Mouse (Mus musculus) frontal cortex, postnatal 14 days (tissue): ENCODE results near the gene Olfr601.
"Not testable (repeated sequence)": the region's sequence is repeated elsewhere in the genome, so short reads cannot be mapped to it uniquely, and the experiment has no call there.

Experiments used
- DNase-seq, 2 experiments: peaks; one replicate each; pipeline ENCODE4 v3.0.0; 2022; ENCODE audit warnings: low spot score in 2 of 2

Olfr601 gene

DNA sequence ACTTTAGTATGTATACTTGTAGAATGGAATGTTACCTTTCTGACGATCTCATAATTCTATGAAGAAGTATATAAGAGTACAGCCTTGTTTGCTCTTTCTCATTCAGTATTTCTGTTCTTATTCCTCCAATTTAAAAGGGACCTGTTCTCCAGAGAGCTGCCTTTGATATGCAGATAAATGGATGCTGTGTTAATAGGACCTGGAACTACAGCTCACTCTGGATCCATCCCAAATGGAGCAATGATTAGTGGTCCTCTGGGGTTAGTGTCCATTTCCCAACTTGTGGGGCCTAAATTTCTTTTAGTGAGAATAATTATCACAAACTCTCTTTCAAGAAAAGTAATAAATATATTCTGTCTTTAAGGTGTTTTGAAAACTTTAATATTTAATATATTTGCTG, at the start of gene Olfr601:
TSS of gene Olfr601 (minus strand) at position 101 of the 400 bp plus-strand sequence.
- no peak for DNase-seq

DNA sequence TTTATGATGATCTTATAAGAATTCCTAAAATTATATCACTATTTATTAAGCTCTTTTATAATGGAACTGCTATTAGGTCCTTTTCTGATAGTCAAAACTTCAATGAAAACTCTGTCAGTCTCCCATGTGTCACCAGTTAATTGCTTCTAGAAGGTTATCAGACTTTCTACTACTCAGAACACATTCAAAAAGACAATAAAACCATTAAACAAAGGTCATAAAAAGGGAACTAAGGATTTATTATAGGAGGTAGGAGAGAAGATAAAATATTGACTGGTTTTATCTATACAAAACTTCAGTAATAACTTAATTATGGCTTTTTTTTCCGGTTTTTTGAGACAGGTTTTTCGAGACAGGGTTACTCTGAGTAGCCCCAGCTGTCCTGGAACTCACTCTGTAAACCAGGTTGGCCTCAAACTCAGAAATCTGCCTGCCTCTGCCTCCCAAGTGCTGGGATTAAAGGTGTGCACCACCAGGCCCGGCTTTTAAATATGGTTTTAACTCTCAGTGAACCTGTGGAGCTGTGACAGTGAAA, 44.1 kb upstream of the Olfr601 start:
- not testable (repeated sequence) for DNase-seq

DNA sequence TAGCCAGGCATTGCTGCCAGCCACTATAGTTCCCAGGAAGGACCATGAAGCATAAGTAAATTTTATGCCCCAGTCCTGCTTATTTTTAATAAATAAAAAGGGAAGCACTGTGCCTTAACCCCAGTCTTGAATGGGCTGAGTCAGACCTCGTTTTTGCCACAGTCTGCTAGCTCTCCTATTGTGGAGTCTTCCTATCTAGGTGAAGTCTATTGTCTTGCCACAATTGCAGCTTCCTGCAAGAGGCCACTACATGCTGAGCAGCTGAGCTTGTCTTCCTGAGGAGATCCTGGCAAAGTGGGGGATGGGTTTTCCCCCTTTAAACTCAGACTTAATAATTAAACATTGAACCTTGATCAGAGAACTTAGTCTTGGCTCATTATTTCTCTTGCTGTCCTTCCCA, 36.5 kb upstream of the Olfr601 start:
- DNase-seq: no peak

DNA sequence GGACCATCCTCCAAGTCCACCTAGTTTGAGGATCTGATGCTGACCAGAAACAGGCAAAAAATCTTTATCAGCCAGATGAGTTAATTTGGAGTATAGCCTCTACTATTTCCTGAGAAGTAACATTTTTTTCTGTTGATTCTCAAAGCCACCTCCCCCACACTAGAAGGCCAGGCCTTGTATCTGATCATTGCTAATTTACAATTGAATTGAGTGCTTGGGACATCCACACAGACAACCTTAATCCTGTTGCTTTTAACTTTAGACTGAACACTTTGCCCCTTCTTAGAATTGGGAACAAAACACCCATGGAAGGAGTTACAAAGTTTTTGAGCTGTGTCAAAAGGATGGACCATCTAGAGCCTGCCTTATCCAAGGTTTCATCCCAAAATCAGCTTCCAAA, 35.3 kb upstream of the Olfr601 start:
- no peak for DNase-seq

DNA sequence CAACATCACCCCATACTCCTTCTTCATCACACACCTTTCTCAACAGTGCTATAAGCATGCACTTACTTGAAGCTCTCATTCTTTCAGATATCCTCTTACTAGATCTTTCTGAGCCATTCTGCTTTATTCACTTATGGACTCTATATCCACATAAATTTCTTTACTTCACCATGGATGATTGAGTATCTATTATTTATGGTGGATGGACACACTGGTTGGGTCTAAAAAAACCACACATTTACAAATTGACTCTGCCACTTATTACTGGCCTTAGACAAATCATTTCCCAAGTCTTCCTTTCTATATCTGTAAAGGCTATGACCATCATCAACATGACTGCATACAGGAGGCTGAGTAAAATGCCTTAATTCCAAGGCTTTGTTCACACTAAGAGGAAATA, 23.6 kb upstream of the Olfr601 start, which contains the start of gene Olfr603:
TSS of gene Olfr603 (minus strand) at position 101 of the 400 bp plus-strand sequence.
- DNase-seq: no peak

DNA sequence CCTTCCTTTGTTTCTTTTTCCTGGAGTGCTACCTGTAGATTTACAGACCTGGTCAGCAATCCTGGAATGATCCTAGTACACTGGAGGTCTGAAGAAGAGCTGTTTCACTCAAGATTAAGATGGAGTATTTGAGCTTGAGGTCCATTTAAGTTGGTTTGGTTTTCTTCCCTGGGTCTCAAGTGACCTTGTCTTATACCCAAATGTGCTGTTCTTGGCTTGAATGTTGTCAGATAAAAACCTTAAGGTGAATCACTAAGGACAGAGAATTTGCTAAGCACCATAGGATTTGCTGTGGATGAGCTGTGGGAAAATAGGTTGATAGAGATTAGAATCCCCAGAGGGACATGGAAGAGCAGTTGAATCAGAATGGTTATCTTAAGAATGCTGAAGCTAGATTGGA, 12.9 kb downstream of the Olfr601 start, which contains the start of gene Olfr600:
TSS of gene Olfr600 (minus strand) at position 101 of the 400 bp plus-strand sequence.
- no peak for DNase-seq

DNA sequence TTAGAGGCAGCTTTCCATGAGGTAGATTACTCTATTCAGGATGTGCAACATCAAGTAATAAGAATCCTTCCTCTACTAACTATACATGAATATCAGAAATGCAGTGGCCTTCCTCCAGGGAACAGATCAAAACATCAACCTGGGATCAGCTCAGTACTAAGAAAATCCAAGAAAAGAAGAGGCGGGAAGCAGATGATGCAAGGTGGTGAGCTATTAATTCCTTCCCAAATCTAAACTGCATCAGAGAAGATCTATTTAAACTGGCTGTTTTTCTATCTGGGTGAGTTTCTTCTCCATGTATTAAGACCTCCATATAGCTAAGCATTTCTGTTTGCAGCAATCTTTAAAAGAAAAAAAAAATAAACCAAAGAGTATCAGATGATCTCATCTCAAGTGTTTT, 26.8 kb downstream of the Olfr601 start, which contains the start of gene Olfr599:
TSS of gene Olfr599 (plus strand) at position 301 of the 400 bp plus-strand sequence.
- no peak for DNase-seq

DNA sequence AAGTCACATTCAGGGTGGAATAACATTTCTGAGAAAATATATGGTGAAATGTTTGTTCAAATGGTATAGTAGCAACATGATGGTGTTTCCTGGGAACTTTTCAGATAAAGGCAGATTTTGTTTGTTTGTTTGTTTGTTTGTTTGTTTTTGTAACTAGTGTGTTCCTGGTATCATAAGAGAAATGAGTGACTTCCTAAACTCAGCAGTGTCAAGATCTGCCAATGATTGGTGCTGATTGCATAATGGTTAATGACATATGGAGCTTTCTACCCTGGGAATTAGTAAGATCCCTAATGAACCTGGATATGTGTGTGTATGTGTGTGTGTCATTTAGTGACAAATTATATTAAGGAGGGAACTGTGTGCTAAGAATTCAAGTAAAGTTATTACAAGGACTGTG, 39.2 kb downstream of the Olfr601 start, which contains the start of gene Olfr598:
TSS of gene Olfr598 (plus strand) at position 301 of the 400 bp plus-strand sequence.
- no peak for DNase-seq

DNA sequence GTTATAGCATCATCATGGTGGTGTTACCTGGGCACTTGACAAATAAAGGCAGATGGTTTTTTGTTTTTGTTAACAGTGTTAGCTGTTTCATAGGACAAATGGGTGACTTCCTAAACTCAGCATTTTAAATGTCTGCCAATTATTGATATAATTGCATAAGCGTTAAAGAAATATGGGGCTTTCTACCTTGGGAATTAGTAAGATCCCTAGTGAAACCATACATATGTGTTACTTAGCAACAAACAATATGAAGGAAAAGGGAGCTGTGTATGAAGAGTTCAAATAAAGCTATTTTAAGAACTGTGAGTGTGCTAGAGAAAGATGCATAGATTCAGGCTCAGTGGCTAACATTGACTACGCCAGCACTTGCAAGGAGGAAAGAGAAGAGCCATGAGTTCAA, 46.4 kb downstream of the Olfr601 start, which contains the start of gene Olfr597:
TSS of gene Olfr597 (plus strand) at position 301 of the 400 bp plus-strand sequence.
- DNase-seq: not testable (repeated sequence)
